Mouse (Mus musculus) ES-Bruce4 (cell line): Measurements from ENCODE around the gene Fam120b.

Experiments used
- CTCF ChIP-seq: IDR thresholded peaks from one replicate; pipeline ENCODE4 v1.8.1; 2011; ENCODE audit warnings: low read depth, low read length
- EP300 ChIP-seq: IDR thresholded peaks from 2 replicates; pipeline ENCODE4 v1.6.1; 2011; ENCODE audit warnings: low read depth, low read length; ENCODE audit not compliant: insufficient read depth
- POLR2A ChIP-seq: IDR thresholded peaks from one replicate; pipeline ENCODE4 v1.8.1; 2011; ENCODE audit warnings: low read length; ENCODE audit not compliant: insufficient read depth

DNA sequence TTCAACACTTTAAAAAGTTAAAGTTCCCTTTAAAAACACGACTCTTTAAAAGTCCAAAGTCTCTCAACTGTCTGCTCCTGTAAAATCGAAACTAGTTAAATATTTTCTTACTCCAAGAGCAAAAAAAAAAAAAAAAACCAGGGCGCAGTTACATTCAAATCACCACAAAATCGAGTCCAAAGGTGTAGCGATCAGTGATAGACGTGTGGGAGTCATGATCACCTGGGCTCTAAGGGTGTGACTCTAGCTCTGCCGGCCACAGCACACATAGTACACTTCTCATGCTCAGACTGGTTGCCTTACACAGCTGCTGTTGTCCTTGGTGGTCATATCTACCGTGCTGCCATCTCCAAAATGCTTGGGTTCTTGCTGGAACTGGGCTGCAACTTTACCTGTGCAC, 6.6 kb upstream of the Fam120b start:
- no peak for TF ChIP-seq CTCF
- TF ChIP-seq POLR2A, result no peak
- no peak for TF ChIP-seq EP300
